Mouse (Mus musculus): ENCODE measurements around the gene Lin9.
A peak's percentile ranks its signal among the peaks of the same experiment; 100 is the strongest.

DNA sequence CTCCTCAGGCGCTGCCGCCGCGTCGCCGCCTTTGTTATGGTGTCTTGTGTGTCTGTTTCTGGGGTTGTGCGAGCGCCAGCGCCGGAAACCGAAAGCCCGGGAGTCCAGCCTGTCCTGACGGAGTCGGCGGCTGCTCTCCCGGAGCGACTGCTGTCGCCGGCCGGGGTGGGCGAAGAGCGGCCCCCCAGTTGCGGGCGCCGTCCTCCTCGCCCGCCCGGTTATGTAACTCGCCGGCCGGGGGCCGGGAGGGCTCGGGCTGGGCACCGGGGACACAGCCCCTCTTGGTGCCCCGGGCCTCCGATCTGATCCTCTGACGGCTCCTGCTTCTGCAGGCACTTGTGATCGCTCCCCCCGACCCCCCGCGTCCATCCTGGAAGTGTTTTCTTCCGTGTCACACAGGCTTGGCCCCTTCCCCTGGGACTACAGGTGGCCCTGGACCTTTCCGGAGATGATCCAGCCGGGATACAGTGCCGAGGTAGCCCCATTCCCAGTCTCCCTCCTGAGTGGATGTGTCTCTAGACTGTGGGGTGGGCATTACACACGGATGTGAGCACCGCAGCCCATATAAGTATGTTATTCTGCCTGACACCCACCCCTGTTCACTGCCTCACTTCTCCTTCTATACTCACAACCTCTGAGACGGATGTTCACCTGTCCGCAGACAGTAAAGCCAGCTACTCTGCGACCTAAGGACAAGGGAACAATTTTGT lies 723 bp downstream of the Lin9 start:
- TF ChIP-seq CTCF (IDR thresholded peaks at IDR 0.05; ENCODE audit: extremely low read depth, insufficient read length, insufficient replicate concordance, low read depth, low read length) (no peak), POLR2A (IDR thresholded peaks at IDR 0.05; ENCODE audit: low read depth, low read length) (0 out of 2 replicates have a peak, but pooled peaks have one; percentile 4)

Measured in small intestine, adult 2 months (tissue).